Mouse (Mus musculus) urinary bladder, postnatal 36 days (tissue): ENCODE measurements around the gene Slamf7.
"Not testable (repeated sequence)": the region's sequence is repeated elsewhere in the genome, so short reads cannot be mapped to it uniquely, and the experiment has no call there.

ENCODE experiments used
- DNase-seq, 2 experiments: peaks; one replicate each; pipeline ENCODE4 v3.0.0; 2022; ENCODE audit warnings: low spot score in 2 of 2, mixed read lengths in 1 of 2

Slamf7 gene

GRCm38 (mm10) chr1:171652734-171653133 lies at the start of gene Slamf7:
Slamf7 (minus strand) TSS chr1:171653035.
- DNase-seq = no peak

- no peak for DNase-seq
Measured at GRCm38 (mm10) chr1:171698983-171699382, 46.1 kb upstream of the Slamf7 start.

GRCm38 (mm10) chr1:171693918-171694317 lies 41.1 kb upstream of the Slamf7 start:
- no peak for DNase-seq

GRCm38 (mm10) chr1:171687320-171687719 lies 34.5 kb upstream of the Slamf7 start:
- DNase-seq = no peak

- DNase-seq = no peak
Measured at GRCm38 (mm10) chr1:171684923-171685322, 32.1 kb upstream of the Slamf7 start.

GRCm38 (mm10) chr1:171681531-171682299 lies 28.9 kb upstream of the Slamf7 start, which contains the start of gene Cd48:
Cd48 (plus strand) TSS chr1:171682009.
- DNase-seq = no peak

- DNase-seq = no peak
Measured at GRCm38 (mm10) chr1:171681009-171681408, 28.2 kb upstream of the Slamf7 start.

- no peak for DNase-seq
Measured at GRCm38 (mm10) chr1:171677721-171678120, 24.9 kb upstream of the Slamf7 start.

- DNase-seq = no peak
Measured at GRCm38 (mm10) chr1:171674467-171674866, 21.6 kb upstream of the Slamf7 start.

GRCm38 (mm10) chr1:171672854-171673475 lies 20.1 kb upstream of the Slamf7 start:
- no peak for DNase-seq

- not testable (repeated sequence) for DNase-seq
Measured at GRCm38 (mm10) chr1:171672451-171672850, 19.6 kb upstream of the Slamf7 start.

- DNase-seq = no peak
Measured at GRCm38 (mm10) chr1:171667160-171667559, 14.3 kb upstream of the Slamf7 start.

GRCm38 (mm10) chr1:171666350-171666749 lies 13.5 kb upstream of the Slamf7 start:
- no peak for DNase-seq

- no peak for DNase-seq
Measured at GRCm38 (mm10) chr1:171663757-171664156, 10.9 kb upstream of the Slamf7 start.

GRCm38 (mm10) chr1:171661482-171661881 lies 8.6 kb upstream of the Slamf7 start:
- DNase-seq = no peak

- no peak for DNase-seq
Measured at GRCm38 (mm10) chr1:171660423-171660822, 7.6 kb upstream of the Slamf7 start.

GRCm38 (mm10) chr1:171658561-171658991 lies 5.7 kb upstream of the Slamf7 start:
- peak; percentile 7 to 11 for DNase-seq

- DNase-seq = no peak
Measured at GRCm38 (mm10) chr1:171648840-171649239, 4.0 kb downstream of the Slamf7 start.

- no peak for DNase-seq
Measured at GRCm38 (mm10) chr1:171647716-171648115, 5.1 kb downstream of the Slamf7 start.

GRCm38 (mm10) chr1:171646429-171646940 lies 6.3 kb downstream of the Slamf7 start:
- no peak for DNase-seq

GRCm38 (mm10) chr1:171643612-171644011 lies 9.2 kb downstream of the Slamf7 start:
- DNase-seq = no peak

GRCm38 (mm10) chr1:171640796-171641195 lies 12.0 kb downstream of the Slamf7 start:
- DNase-seq = no peak

GRCm38 (mm10) chr1:171638686-171639085 lies 14.1 kb downstream of the Slamf7 start:
- DNase-seq = no peak
